Mouse (Mus musculus) limb, embryonic 14.5 days (tissue): ENCODE measurements around the gene Hsd11b2. TPM values are rescaled to one million over a fixed set of nuclear protein-coding genes. Genes with fewer than 3 reads are reported as not detected.
"Not testable (repeated sequence)": the region's sequence is repeated elsewhere in the genome, so short reads cannot be mapped to it uniquely, and the experiment has no call there.

Experiments
- ATAC-seq: fragments of 200-750 bp; cut with Nextera tagmentation; 2 replicates; pipeline ENCODE4 v1.8.0; 2017; ENCODE audit warnings: low read depth, moderate number of reproducible peaks, moderate TSS enrichment; ENCODE audit not compliant: low FRiP score
- DNase-seq: peaks from one replicate; pipeline ENCODE4 v3.0.0-alpha.2; 2015; ENCODE audit warnings: low spot score
- H3K27ac ChIP-seq: fragments of 300-500 bp; sonication (generic); replicated peaks from 2 replicates; pipeline ENCODE4 v1.5.1; 2014; ENCODE audit warnings: low read depth, mild to moderate bottlenecking, low read length, moderate library complexity, mixed read lengths
- H3K27me3 ChIP-seq: fragments of 300-500 bp; sonication (generic); 2 replicates; pipeline ENCODE4 v1.6.1; 2014; ENCODE audit warnings: low read length, mixed read lengths; ENCODE audit not compliant: control insufficient read depth, insufficient read depth
- H3K36me3 ChIP-seq: fragments of 300-500 bp; sonication (generic); 2 replicates; pipeline ENCODE4 v1.6.1; 2014; ENCODE audit warnings: mild to moderate bottlenecking, low read length, moderate library complexity, mixed read lengths; ENCODE audit not compliant: control insufficient read depth, insufficient read depth
- H3K4me1 ChIP-seq: fragments of 300-500 bp; sonication (generic); 2 replicates; pipeline ENCODE4 v1.6.1; 2014; ENCODE audit warnings: antibody characterized with exemption, low read length, mixed read lengths; ENCODE audit not compliant: control insufficient read depth, insufficient read depth
- H3K4me2 ChIP-seq: fragments of 300-500 bp; sonication (generic); replicated peaks from 2 replicates; pipeline ENCODE4 v1.6.1; 2014; ENCODE audit warnings: low read depth, mild to moderate bottlenecking, low read length, moderate library complexity; ENCODE audit not compliant: severe bottlenecking
- H3K4me3 ChIP-seq: fragments of 300-500 bp; sonication (generic); replicated peaks from 2 replicates; pipeline ENCODE4 v1.5.1; 2014; ENCODE audit warnings: low read length
- H3K9ac ChIP-seq: fragments of 300-500 bp; sonication (generic); 2 replicates; pipeline ENCODE4 v1.6.1; 2014; ENCODE audit warnings: mild to moderate bottlenecking, low read depth, low read length, moderate library complexity; ENCODE audit not compliant: severe bottlenecking
- H3K9me3 ChIP-seq: fragments of 300-500 bp; sonication (generic); 2 replicates; pipeline ENCODE4 v1.6.1; 2016; ENCODE audit warnings: low read length; ENCODE audit not compliant: control insufficient read depth
- POLR2A ChIP-seq: fragments of 200-500 bp; IDR thresholded peaks from 2 replicates; pipeline ENCODE4 v1.8.0; 2012; ENCODE audit warnings: inconsistent platforms, mild to moderate bottlenecking, moderate library complexity, borderline replicate concordance; ENCODE audit not compliant: insufficient read depth, insufficient read length; ENCODE audit errors: extremely low read depth
- WGBS: fragments of 180-500 bp; shearing (Covaris S2); extraction: QIAGEN DNeasy Blood & Tissue Kit; methylation state at CpG from one replicate; pipeline ENCODE4 v1.1.7; 2014; 5-methylcytosine and 5-hydroxymethylcytosine counted together
- polyA plus RNA-seq, 2 experiments: library from polyadenylated mRNA; depleted of rRNA in 1 of 2; stranded (reverse) in 1 of 2; unstranded in 1 of 2; fragments of >200 nt; fragmentation: Nextera tagmentation in 1 of 2; extraction: Ambion mirVana in 1 of 2; gene quantifications; 2 replicates each; pipeline versions ENCODE4 v1.2.1 to v1.2.3; 2012 to 2014

Hsd11b2 gene
- polyA plus RNA-seq, 2 experiments, result 1.7 to 3.3 TPM

DNA sequence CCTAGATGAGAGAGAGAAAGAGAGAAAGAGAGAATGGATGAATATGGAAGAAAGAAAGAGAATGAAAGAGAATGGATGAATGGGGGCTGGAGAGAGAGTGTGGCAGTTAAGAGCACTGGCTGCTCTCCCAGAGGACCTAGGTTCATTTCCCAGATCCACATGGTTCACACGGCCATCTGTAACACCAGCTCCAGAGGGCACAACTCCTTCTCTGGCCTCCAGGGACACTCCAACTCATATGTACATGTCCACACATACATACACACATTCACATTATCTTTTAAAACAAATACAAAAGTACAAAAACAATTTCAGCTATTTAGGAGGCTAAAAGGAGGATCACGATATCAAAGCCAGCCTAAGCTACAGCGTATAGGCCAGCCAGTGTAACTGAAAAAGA, 44.3 kb downstream of the Hsd11b2 start:
- no peak for DNase-seq
- Histone ChIP-seq H3K27ac (no peak overlapping the region), H3K4me2 (no peak overlapping the region), H3K36me3 (peaks cover 8% of the 10 kb centered on the region; the same call in 1 of the 2 replicates), H3K4me3 (no peak overlapping the region), H3K27me3 (no peaks in the 10 kb centered on the region), H3K9ac (no peak overlapping the region), H3K4me1 (peaks cover 9% of the 10 kb centered on the region), H3K9me3 (no peaks in the 10 kb centered on the region)
- no peak for TF ChIP-seq POLR2A
- no peak for ATAC-seq
- WGBS, result 86% methylated on average over 3 of the region's 3 CpGs

GRCm38 (mm10) chr8:105563871-105564270, 45.3 kb downstream of the Hsd11b2 start:
- H3K9ac ChIP-seq, result no peak overlapping the region

GRCm38 (mm10) chr8:105564573-105565229, 46.1 kb downstream of the Hsd11b2 start:
- Histone ChIP-seq H3K4me3 (peak overlapping the region; percentile 94), H3K9ac (0 out of 2 replicates have a peak overlapping the region, but pooled peaks have one; percentile 83), H3K4me2 (peak overlapping the region; percentile 83)
- not testable (repeated sequence) for ATAC-seq, H3K4me1 ChIP-seq, DNase-seq, H3K27me3 ChIP-seq, H3K9me3 ChIP-seq, H3K27ac ChIP-seq, H3K36me3 ChIP-seq
- WGBS, result 84% methylated on average over 9 of the region's 9 CpGs

More at GRCm38 (mm10) chr8:105563871-105564270, 45.3 kb downstream of the Hsd11b2 start:
- Histone ChIP-seq H3K36me3 (peaks cover 8% of the 10 kb centered on the region; the same call in 1 of the 2 replicates), H3K27ac (no peak overlapping the region), H3K4me3 (no peak overlapping the region), H3K27me3 (no peaks in the 10 kb centered on the region), H3K4me2 (no peak overlapping the region), H3K9me3 (no peaks in the 10 kb centered on the region), H3K4me1 (peaks cover 9% of the 10 kb centered on the region)
- no peak for TF ChIP-seq POLR2A
- DNase-seq (no peak), ATAC-seq (no peak)
- WGBS, result 91% methylated on average over 1 of the region's 1 CpGs

DNA sequence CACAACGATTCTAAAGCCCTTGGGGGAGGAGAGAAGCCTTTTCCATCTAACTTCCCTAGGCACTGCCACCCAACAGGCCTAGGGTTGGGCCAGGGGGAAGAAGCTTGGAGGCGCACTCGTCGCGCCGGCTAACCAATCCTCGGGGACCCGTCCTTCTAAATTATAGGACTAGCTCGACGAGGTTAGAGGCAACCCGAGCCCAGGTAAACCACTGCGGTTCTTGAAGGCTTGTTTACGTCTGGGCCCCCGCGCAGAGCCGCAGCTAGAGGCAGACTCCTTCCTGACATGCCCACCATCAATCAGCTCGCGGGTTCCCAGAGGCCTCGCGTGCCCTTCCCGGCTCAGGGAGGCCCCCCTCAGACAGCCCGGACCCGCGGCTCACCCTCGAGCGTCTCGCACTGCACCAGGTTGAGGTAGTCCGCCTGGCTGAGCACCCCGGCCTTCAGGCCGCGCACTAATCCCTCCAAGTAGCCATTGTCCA, 46.9 kb downstream of the Hsd11b2 start:
- Histone ChIP-seq H3K4me3 (peak overlapping the region; percentile 94), H3K9me3 (no peaks in the 10 kb centered on the region), H3K9ac (peak overlapping the region; percentile 83), H3K4me2 (peak overlapping the region; percentile 83), H3K36me3 (peaks cover 3% of the 10 kb centered on the region; the same call in 1 of the 2 replicates), H3K27me3 (no peaks in the 10 kb centered on the region), H3K4me1 (peaks cover 9% of the 10 kb centered on the region), H3K27ac (no peak overlapping the region; the same call in 1 of the 2 replicates)
- ATAC-seq (peak; percentile 39), DNase-seq (peak; percentile 28)
- no peak for TF ChIP-seq POLR2A
- WGBS, result 0% methylated on average over 25 of the region's 31 CpGs

GRCm38 (mm10) chr8:105565952-105566702, 47.6 kb downstream of the Hsd11b2 start, which contains the start of gene Atp6v0d1:
Atp6v0d1 (minus strand) TSS chr8:105566047.
- DNase-seq, result peak; percentile 99
- no peaks in the 10 kb centered on the region for H3K27me3 ChIP-seq
- 3% methylated on average over 52 of the region's 53 CpGs for WGBS
- peak; percentile 84; the same call in 1 of the 2 replicates for TF ChIP-seq POLR2A
- peak within 1 kb of the TSS; percentile 83 for H3K9ac ChIP-seq
- H3K4me1 ChIP-seq, result peaks cover 9% of the 10 kb centered on the region
- no peak within 1 kb of the TSS; the same call in 1 of the 2 replicates for H3K27ac ChIP-seq
- H3K4me2 ChIP-seq, result peak within 1 kb of the TSS; percentile 83
- peak within 1 kb of the TSS; percentile 94 for H3K4me3 ChIP-seq
- H3K9me3 ChIP-seq, result no peaks in the 10 kb centered on the region
- H3K36me3 ChIP-seq, result no peaks in the 10 kb centered on the region; the same call in 1 of the 2 replicates
- ATAC-seq, result peak; percentile 99
